Mouse (Mus musculus): ENCODE data around the gene Zfp574. TPM values are rescaled to one million over a fixed set of nuclear protein-coding genes. Genes with fewer than 3 reads are reported as not detected.

Gene Zfp574
- polyA plus RNA-seq, 1 experiment from 2014 or later = 18.9 TPM

- peaks cover 5% of the 10 kb centered on the region; the same call in 1 of the 2 replicates for H3K36me3 ChIP-seq (ENCODE audit: control insufficient read depth, insufficient read depth, low read length)
- H3K4me2 ChIP-seq (ENCODE audit: low read length) = no peak overlapping the region
- ATAC-seq (no peak), DNase-seq (ENCODE audit: low spot score) (no peak)
- H3K4me3 ChIP-seq (ENCODE audit: low read depth, low read length) = no peak overlapping the region
- H3K9ac ChIP-seq (ENCODE audit: low read length) = no peak overlapping the region
- no peaks in the 10 kb centered on the region for H3K27me3 ChIP-seq (replicated peaks; ENCODE audit: control insufficient read depth, insufficient read depth, low read length)
- no peaks in the 10 kb centered on the region for H3K4me1 ChIP-seq (ENCODE audit: control insufficient read depth, insufficient read depth, low read length)
- no peaks in the 10 kb centered on the region for H3K9me3 ChIP-seq (replicated peaks; ENCODE audit: control insufficient read depth, low read length)
- 87% methylated on average over 17 of the region's 17 CpGs for WGBS
- no peak overlapping the region for H3K27ac ChIP-seq (ENCODE audit: low read depth, low read length)
Measured at GRCm38 (mm10) chr7:25112178-25112955, 40.0 kb downstream of the Zfp574 start.

- Histone ChIP-seq H3K9ac (ENCODE audit: low read length) (no peak overlapping the region), H3K4me1 (ENCODE audit: control insufficient read depth, insufficient read depth, low read length) (no peaks in the 10 kb centered on the region), H3K27me3 (replicated peaks; ENCODE audit: control insufficient read depth, insufficient read depth, low read length) (no peaks in the 10 kb centered on the region), H3K27ac (ENCODE audit: low read depth, low read length) (no peak overlapping the region), H3K36me3 (ENCODE audit: control insufficient read depth, insufficient read depth, low read length) (peaks cover 5% of the 10 kb centered on the region; the same call in 1 of the 2 replicates), H3K4me2 (ENCODE audit: low read length) (no peak overlapping the region), H3K4me3 (ENCODE audit: low read depth, low read length) (no peak overlapping the region), H3K9me3 (replicated peaks; ENCODE audit: control insufficient read depth, low read length) (no peaks in the 10 kb centered on the region)
- WGBS = 87% methylated on average over 16 of the region's 16 CpGs
- DNase-seq (ENCODE audit: low spot score) (no peak), ATAC-seq (no peak)
Measured at GRCm38 (mm10) chr7:25112956-25113603, 40.7 kb downstream of the Zfp574 start.

GRCm38 (mm10) chr7:25120061-25120834, 47.9 kb downstream of the Zfp574 start:
- ATAC-seq = no peak
- H3K9ac ChIP-seq (ENCODE audit: low read length) = no peak overlapping the region
- H3K9me3 ChIP-seq (replicated peaks; ENCODE audit: control insufficient read depth, low read length) = no peaks in the 10 kb centered on the region
- 75% methylated on average over 25 of the region's 25 CpGs for WGBS
- no peaks in the 10 kb centered on the region for H3K4me1 ChIP-seq (ENCODE audit: control insufficient read depth, insufficient read depth, low read length)
- no peak overlapping the region for H3K4me3 ChIP-seq (ENCODE audit: low read depth, low read length)
- no peak overlapping the region for H3K4me2 ChIP-seq (ENCODE audit: low read length)
- H3K27ac ChIP-seq (ENCODE audit: low read depth, low read length) = no peak overlapping the region
- DNase-seq (ENCODE audit: low spot score) = no peak
- H3K36me3 ChIP-seq (ENCODE audit: control insufficient read depth, insufficient read depth, low read length) = peaks cover 3% of the 10 kb centered on the region; the same call in 1 of the 2 replicates
- H3K27me3 ChIP-seq (replicated peaks; ENCODE audit: control insufficient read depth, insufficient read depth, low read length) = no peaks in the 10 kb centered on the region

GRCm38 (mm10) chr7:25121240-25121786, 48.9 kb downstream of the Zfp574 start:
- Histone ChIP-seq H3K4me2 (ENCODE audit: low read length) (no peak overlapping the region), H3K4me3 (ENCODE audit: low read depth, low read length) (no peak overlapping the region), H3K9ac (ENCODE audit: low read length) (no peak overlapping the region), H3K4me1 (ENCODE audit: control insufficient read depth, insufficient read depth, low read length) (no peaks in the 10 kb centered on the region), H3K9me3 (replicated peaks; ENCODE audit: control insufficient read depth, low read length) (no peaks in the 10 kb centered on the region), H3K27me3 (replicated peaks; ENCODE audit: control insufficient read depth, insufficient read depth, low read length) (no peaks in the 10 kb centered on the region), H3K27ac (ENCODE audit: low read depth, low read length) (no peak overlapping the region), H3K36me3 (ENCODE audit: control insufficient read depth, insufficient read depth, low read length) (no peaks in the 10 kb centered on the region)
- ATAC-seq (no peak), DNase-seq (ENCODE audit: low spot score) (no peak)
- WGBS = 75% methylated on average over 13 of the region's 13 CpGs

- H3K4me3 ChIP-seq (ENCODE audit: low read depth, low read length) = no peak overlapping the region
- DNase-seq (ENCODE audit: low spot score) (no peak), ATAC-seq (no peak)
- WGBS = 82% methylated on average over 10 of the region's 10 CpGs
- H3K4me2 ChIP-seq (ENCODE audit: low read length) = no peak overlapping the region
- H3K36me3 ChIP-seq (ENCODE audit: control insufficient read depth, insufficient read depth, low read length) = no peaks in the 10 kb centered on the region
- no peak overlapping the region for H3K27ac ChIP-seq (ENCODE audit: low read depth, low read length)
- H3K27me3 ChIP-seq (replicated peaks; ENCODE audit: control insufficient read depth, insufficient read depth, low read length) = no peaks in the 10 kb centered on the region
- H3K9me3 ChIP-seq (replicated peaks; ENCODE audit: control insufficient read depth, low read length) = no peaks in the 10 kb centered on the region
- H3K9ac ChIP-seq (ENCODE audit: low read length) = no peak overlapping the region
- H3K4me1 ChIP-seq (ENCODE audit: control insufficient read depth, insufficient read depth, low read length) = no peaks in the 10 kb centered on the region
Measured at GRCm38 (mm10) chr7:25125716-25126281, 53.4 kb downstream of the Zfp574 start.

GRCm38 (mm10) chr7:25127971-25128370, 55.6 kb downstream of the Zfp574 start:
- no peak overlapping the region for H3K4me3 ChIP-seq (ENCODE audit: low read depth, low read length)
- H3K4me2 ChIP-seq (ENCODE audit: low read length) = no peak overlapping the region
- no peak overlapping the region for H3K27ac ChIP-seq (ENCODE audit: low read depth, low read length)
- no peaks in the 10 kb centered on the region for H3K9me3 ChIP-seq (replicated peaks; ENCODE audit: control insufficient read depth, low read length)
- WGBS = 75% methylated on average over 9 of the region's 9 CpGs
- no peak for ATAC-seq
- H3K4me1 ChIP-seq (ENCODE audit: control insufficient read depth, insufficient read depth, low read length) = no peaks in the 10 kb centered on the region
- H3K27me3 ChIP-seq (replicated peaks; ENCODE audit: control insufficient read depth, insufficient read depth, low read length) = peaks cover 4% of the 10 kb centered on the region; the same call in 1 of the 2 replicates
- H3K36me3 ChIP-seq (ENCODE audit: control insufficient read depth, insufficient read depth, low read length) = no peaks in the 10 kb centered on the region
- no peak for DNase-seq (ENCODE audit: low spot score)
- H3K9ac ChIP-seq (ENCODE audit: low read length) = no peak overlapping the region

GRCm38 (mm10) chr7:25129390-25129979, 57.1 kb downstream of the Zfp574 start:
- Histone ChIP-seq H3K9me3 (replicated peaks; ENCODE audit: control insufficient read depth, low read length) (no peaks in the 10 kb centered on the region), H3K4me2 (ENCODE audit: low read length) (no peak overlapping the region), H3K36me3 (ENCODE audit: control insufficient read depth, insufficient read depth, low read length) (no peaks in the 10 kb centered on the region), H3K4me1 (ENCODE audit: control insufficient read depth, insufficient read depth, low read length) (no peaks in the 10 kb centered on the region), H3K4me3 (ENCODE audit: low read depth, low read length) (no peak overlapping the region), H3K9ac (ENCODE audit: low read length) (no peak overlapping the region), H3K27me3 (replicated peaks; ENCODE audit: control insufficient read depth, insufficient read depth, low read length) (peaks cover 8% of the 10 kb centered on the region; the same call in 1 of the 2 replicates), H3K27ac (ENCODE audit: low read depth, low read length) (no peak overlapping the region)
- DNase-seq (ENCODE audit: low spot score) = no peak
- ATAC-seq = no peak
- WGBS = 73% methylated on average over 13 of the region's 13 CpGs

GRCm38 (mm10) chr7:25130565-25130964, 58.2 kb downstream of the Zfp574 start:
- no peak for ATAC-seq
- WGBS = 88% methylated on average over 11 of the region's 11 CpGs
- no peak overlapping the region for H3K4me3 ChIP-seq (ENCODE audit: low read depth, low read length)
- no peak overlapping the region for H3K27ac ChIP-seq (ENCODE audit: low read depth, low read length)
- no peaks in the 10 kb centered on the region for H3K9me3 ChIP-seq (replicated peaks; ENCODE audit: control insufficient read depth, low read length)
- DNase-seq (ENCODE audit: low spot score) = no peak
- H3K4me1 ChIP-seq (ENCODE audit: control insufficient read depth, insufficient read depth, low read length) = no peaks in the 10 kb centered on the region
- H3K4me2 ChIP-seq (ENCODE audit: low read length) = no peak overlapping the region
- peaks cover 11% of the 10 kb centered on the region; the same call in 1 of the 2 replicates for H3K27me3 ChIP-seq (replicated peaks; ENCODE audit: control insufficient read depth, insufficient read depth, low read length)
- H3K36me3 ChIP-seq (ENCODE audit: control insufficient read depth, insufficient read depth, low read length) = no peaks in the 10 kb centered on the region
- no peak overlapping the region for H3K9ac ChIP-seq (ENCODE audit: low read length)
